Mouse (Mus musculus) CH12.LX (cell line): Measurements from ENCODE around the gene Ptbp3. TPM values are rescaled to one million over a fixed set of nuclear protein-coding genes. Genes with fewer than 3 reads are reported as not detected.

ENCODE experiments used
- DNase-seq: peaks from one replicate; pipeline ENCODE4 v3.0.0-alpha.2; 2013; ENCODE audit errors: extremely low read depth
- H3K27ac ChIP-seq: 2 replicates; pipeline ENCODE4 v1.5.1; 2012; ENCODE audit warnings: low read depth, mild to moderate bottlenecking, control low read depth, moderate library complexity; ENCODE audit not compliant: insufficient read depth
- H3K27me3 ChIP-seq: replicated peaks from 2 replicates; pipeline ENCODE3; 2012; ENCODE audit warnings: inconsistent platforms
- H3K36me3 ChIP-seq, 2 experiments: replicated peaks in 1 of 2; 2 replicates each; pipeline versions ENCODE3 to v1.6.1; 2012; ENCODE audit warnings: inconsistent platforms in 1 of 2, low read length in 1 of 2, mild to moderate bottlenecking in 1 of 2, mixed read lengths in 1 of 2, moderate library complexity in 1 of 2; ENCODE audit not compliant: control insufficient read depth in 1 of 2, insufficient read depth in 1 of 2
- H3K4me1 ChIP-seq, 2 experiments: 2 replicates each; pipeline ENCODE4 v1.6.1; 2012; ENCODE audit warnings: inconsistent platforms in 1 of 2, moderate library complexity in 1 of 2; ENCODE audit not compliant: insufficient read depth in 2 of 2, control insufficient read depth in 1 of 2
- H3K4me2 ChIP-seq: 2 replicates; pipeline ENCODE4 v1.6.1; 2012; ENCODE audit warnings: low read depth, mild to moderate bottlenecking, control low read depth; ENCODE audit not compliant: poor library complexity, insufficient read depth, severe bottlenecking
- H3K4me3 ChIP-seq, 3 experiments: fragments of 150-350 bp in 1 of 3; sonication (generic) in 1 of 3; replicated peaks in 1 of 3; 2 replicates each; pipeline versions ENCODE3 to v1.5.1; 2011 to 2012; ENCODE audit warnings: low read depth in 2 of 3, low read length in 2 of 3, mild to moderate bottlenecking in 2 of 3, moderate library complexity in 2 of 3, control low read depth in 1 of 3, improper control_type of control experiment in 1 of 3, inconsistent platforms in 1 of 3, mixed read lengths in 1 of 3; ENCODE audit not compliant: poor library complexity in 1 of 3
- H3K79me2 ChIP-seq: replicated peaks from 2 replicates; pipeline ENCODE4 v1.6.1; 2012; ENCODE audit warnings: mild to moderate bottlenecking, moderate library complexity; ENCODE audit not compliant: control insufficient read depth, poor library complexity, insufficient read depth, severe bottlenecking; ENCODE audit errors: extremely low read depth
- H3K9ac ChIP-seq: 2 replicates; pipeline ENCODE4 v1.6.1; 2012; ENCODE audit warnings: low read depth, mild to moderate bottlenecking, control low read depth, moderate library complexity; ENCODE audit not compliant: insufficient read depth
- H3K9me3 ChIP-seq: replicated peaks from 2 replicates; pipeline ENCODE3; 2012; ENCODE audit warnings: low read length, inconsistent platforms, mixed read lengths
- CHD2 ChIP-seq: IDR thresholded peaks from 2 replicates; pipeline ENCODE4 v1.6.1; 2011; ENCODE audit warnings: low read length, improper control_type of control experiment
- E2F4 ChIP-seq: IDR thresholded peaks from 2 replicates; pipeline ENCODE4 v1.6.1; 2011; ENCODE audit warnings: low read depth, low read length, improper control_type of control experiment; ENCODE audit not compliant: insufficient replicate concordance
- ELF1 ChIP-seq: IDR thresholded peaks from 2 replicates; pipeline ENCODE4 v1.6.1; 2014; ENCODE audit warnings: low read depth, mild to moderate bottlenecking, inconsistent platforms, low read length, improper control_type of control experiment
- MAFK ChIP-seq: IDR thresholded peaks from 2 replicates; pipeline ENCODE4 v1.6.1; 2011; ENCODE audit warnings: low read length, improper control_type of control experiment; ENCODE audit not compliant: insufficient replicate concordance
- MEF2A ChIP-seq: IDR thresholded peaks from 2 replicates; pipeline ENCODE4 v1.6.1; 2014; ENCODE audit warnings: low read depth, mild to moderate bottlenecking, inconsistent platforms, low read length, improper control_type of control experiment, borderline replicate concordance
- MXI1 ChIP-seq: IDR thresholded peaks from 2 replicates; pipeline ENCODE4 v1.6.1; 2011; ENCODE audit warnings: mild to moderate bottlenecking, low read depth, low read length, improper control_type of control experiment
- MYC ChIP-seq: IDR thresholded peaks from 2 replicates; pipeline ENCODE4 v1.6.1; 2011; ENCODE audit warnings: low read depth, mild to moderate bottlenecking, improper control_type of control experiment, low read length
- NELFE ChIP-seq: IDR thresholded peaks from 2 replicates; pipeline ENCODE4 v1.6.1; 2011; ENCODE audit warnings: low read depth, low read length, improper control_type of control experiment
- NRF1 ChIP-seq: IDR thresholded peaks from 2 replicates; pipeline ENCODE4 v1.6.1; 2014; ENCODE audit warnings: low read depth, mild to moderate bottlenecking, inconsistent platforms, low read length, improper control_type of control experiment, moderate library complexity
- POLR2A ChIP-seq: IDR thresholded peaks from 2 replicates; pipeline ENCODE4 v1.6.1; 2011; ENCODE audit warnings: low read depth, mild to moderate bottlenecking, improper control_type of control experiment, low read length
- RAD21 ChIP-seq: IDR thresholded peaks from 2 replicates; pipeline ENCODE4 v1.6.1; 2011; ENCODE audit warnings: low read depth, mild to moderate bottlenecking, low read length, improper control_type of control experiment, moderate library complexity
- SIN3A ChIP-seq: IDR thresholded peaks from 2 replicates; pipeline ENCODE4 v1.6.1; 2012; ENCODE audit warnings: low read length, improper control_type of control experiment, inconsistent platforms
- SMC3 ChIP-seq: IDR thresholded peaks from 2 replicates; pipeline ENCODE4 v1.6.1; 2011; ENCODE audit warnings: low read depth, low read length, improper control_type of control experiment
- UBTF ChIP-seq: IDR thresholded peaks from 2 replicates; pipeline ENCODE4 v1.6.1; 2012; ENCODE audit warnings: low read depth, mild to moderate bottlenecking, inconsistent platforms, low read length, improper control_type of control experiment, moderate library complexity
- USF2 ChIP-seq: conservative IDR thresholded peaks from 2 replicates; pipeline ENCODE4 v1.6.1; 2011; ENCODE audit warnings: low read depth, low read length, improper control_type of control experiment
- ZNF384 ChIP-seq: IDR thresholded peaks from 2 replicates; pipeline ENCODE4 v1.6.1; 2012; ENCODE audit warnings: low read depth, low read length, improper control_type of control experiment, inconsistent platforms
- dilution Hi-C: fragments of 300-500 bp; cut with MboI; formaldehyde crosslinking; loops from 2 replicates; pipeline ENCODE4 v1.14.3; 2020; ENCODE audit warnings: low sequenced_read_pairs; ENCODE audit not compliant: extremely low pct_unique_long_range_greater_than_20kb, extremely low pct_ligation_motif_present
- in situ Hi-C: fragments of 300-500 bp; cut with MboI; formaldehyde crosslinking; loops from 3 replicates; pipeline ENCODE4 v1.14.3; 2019; ENCODE audit warnings: low sequenced_read_pairs, low pct_ligation_motif_present, low pct_unique_long_range_greater_than_20kb, mixed read lengths
- polyA plus RNA-seq: library from polyadenylated mRNA; unstranded; fragments of >175 nt; gene quantifications from 2 replicates; pipeline ENCODE4 v1.2.1, GENCODE M21; 2012; ENCODE audit warnings: low read depth; ENCODE audit not compliant: insufficient read length
- total RNA-seq, 2 experiments: library from RNA; depleted of rRNA; stranded (reverse); fragments of 300-350 nt in 1 of 2; fragments of >200 nt in 1 of 2; gene quantifications; 2 replicates each; pipeline ENCODE4 v1.2.3; 2012 to 2014

Ptbp3 gene
- total and polyA plus RNA-seq, 3 experiments: 45.2 to 81.4 (median 48.1) TPM

DNA sequence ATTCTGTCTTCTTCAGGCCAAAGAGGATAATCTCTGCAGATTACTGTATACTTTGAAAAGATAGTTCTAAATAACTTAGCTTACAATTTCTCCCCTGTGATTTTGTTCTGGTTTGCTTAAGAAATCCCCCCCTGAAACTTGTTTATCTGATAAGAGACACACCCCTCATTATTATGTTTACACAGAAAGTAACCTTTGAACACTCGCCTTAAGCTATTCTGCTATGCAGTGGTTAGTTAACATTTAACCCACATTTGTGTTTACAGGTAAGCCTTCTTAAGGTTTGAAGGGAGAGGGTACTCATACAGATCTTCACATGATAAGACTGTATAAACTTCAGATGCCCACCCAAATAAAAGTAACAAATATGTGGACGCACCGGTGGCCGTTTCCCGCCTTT is 3.7 kb upstream of the Ptbp3 start:
- Histone ChIP-seq H3K4me3 (no peak overlapping the region), H3K4me1 (peaks cover 0 to 6% of the 10 kb centered on the region in 2 experiments; a peak in 2 of 4 replicates), H3K9me3 (no peaks in the 10 kb centered on the region), H3K79me2 (peaks cover 9% of the 10 kb centered on the region), H3K9ac (no peak overlapping the region), H3K36me3 (no peaks in the 10 kb centered on the region), H3K27ac (no peak overlapping the region), H3K27me3 (no peaks in the 10 kb centered on the region), H3K4me2 (no peak overlapping the region)
- in situ Hi-C loops: no loop called here
- TF ChIP-seq SIN3A: no peak
- TF ChIP-seq E2F4: no peak
- no peak for TF ChIP-seq CHD2
- no peak for TF ChIP-seq UBTF
- TF ChIP-seq MAFK: no peak
- TF ChIP-seq POLR2A: no peak
- no peak for TF ChIP-seq SMC3
- TF ChIP-seq ZNF384: no peak
- no peak for TF ChIP-seq USF2
- no peak for TF ChIP-seq MXI1
- TF ChIP-seq NELFE: no peak
- dilution Hi-C loops: no loop called here
- DNase-seq: no peak

DNA sequence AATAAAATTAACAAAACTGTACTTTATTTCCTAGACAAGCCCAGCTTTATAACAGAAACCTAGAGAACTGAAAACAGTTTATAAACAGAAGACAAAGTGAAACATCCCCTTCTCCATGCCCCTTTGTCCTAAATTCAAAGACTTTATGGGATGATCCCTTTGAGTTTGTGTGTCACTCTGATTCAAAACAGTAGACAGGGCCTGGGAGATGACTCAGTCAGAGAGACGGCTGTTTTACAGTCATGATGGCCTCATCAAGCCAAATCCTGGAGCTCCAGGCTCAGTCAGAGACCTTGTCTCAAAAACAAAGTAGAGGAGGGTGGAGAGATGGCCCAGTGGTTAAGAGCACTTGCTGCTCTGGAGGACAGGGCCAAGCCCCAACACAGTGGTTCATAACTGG is 2.7 kb upstream of the Ptbp3 start:
- no peak overlapping the region for H3K4me2 ChIP-seq
- no peak for DNase-seq
- TF ChIP-seq RAD21: no peak
- no peak for TF ChIP-seq MYC
- TF ChIP-seq ELF1: no peak
- no peak for TF ChIP-seq MEF2A
- no peak for TF ChIP-seq NRF1
- no peak for TF ChIP-seq NELFE
- H3K4me3 ChIP-seq: no peak overlapping the region
- dilution Hi-C loops: no loop called here
- H3K79me2 ChIP-seq: peaks cover 16% of the 10 kb centered on the region
- no peak overlapping the region for H3K27ac ChIP-seq
- H3K4me1 ChIP-seq: peaks cover 0 to 12% of the 10 kb centered on the region in 2 experiments; a peak in 2 of 4 replicates
- no peak overlapping the region for H3K9ac ChIP-seq
- H3K36me3 ChIP-seq: no peaks in the 10 kb centered on the region
- H3K9me3 ChIP-seq: no peaks in the 10 kb centered on the region
- no peaks in the 10 kb centered on the region for H3K27me3 ChIP-seq
- in situ Hi-C loops: no loop called here
